Mouse (Mus musculus) splenic B cell, adult 2 months (primary cell): ENCODE measurements around the gene Csnk1d.

Experiments used
- DNase-seq: peaks from one replicate; pipeline ENCODE4 v3.0.0-alpha.2; 2011; ENCODE audit warnings: low read depth, low spot score
- H3K27me3 ChIP-seq: 2 replicates; pipeline ENCODE4 v1.6.1; 2012; ENCODE audit warnings: mild to moderate bottlenecking, low read length, moderate library complexity, mixed read lengths; ENCODE audit not compliant: control insufficient read depth, poor library complexity, insufficient read depth, severe bottlenecking
- H3K36me3 ChIP-seq: 2 replicates; pipeline ENCODE4 v1.6.1; 2012; ENCODE audit warnings: mild to moderate bottlenecking, low read length, moderate library complexity, mixed read lengths; ENCODE audit not compliant: control insufficient read depth, poor library complexity, insufficient read depth, severe bottlenecking

The Csnk1d gene

GRCm38 (mm10) chr11:120994741-120995140 is 3.6 kb upstream of the Csnk1d start:
- H3K36me3 ChIP-seq: no peaks in the 10 kb centered on the region
- H3K27me3 ChIP-seq: no peaks in the 10 kb centered on the region
- DNase-seq: no peak

DNA sequence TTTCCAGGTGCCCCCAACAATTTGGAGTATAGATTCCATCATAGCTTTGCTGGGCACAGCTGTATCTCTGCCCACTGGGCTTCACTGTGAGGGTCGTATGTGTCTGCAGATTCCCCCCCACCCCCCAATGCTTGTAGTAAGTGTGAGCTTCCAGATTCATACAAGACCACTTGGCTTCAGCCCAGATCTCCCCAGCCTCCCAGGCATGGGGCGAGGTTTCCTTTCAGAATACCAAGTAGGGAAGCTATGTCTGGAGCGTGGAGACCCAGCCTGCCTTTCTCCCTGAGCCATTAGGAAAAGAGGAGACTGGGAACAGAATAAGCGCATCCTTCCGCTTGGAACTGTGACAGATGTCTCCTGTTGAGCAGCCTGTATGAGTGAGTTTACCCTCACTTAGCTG is 2.5 kb upstream of the Csnk1d start:
- Histone ChIP-seq H3K27me3 (no peaks in the 10 kb centered on the region), H3K36me3 (no peaks in the 10 kb centered on the region)
- no peak for DNase-seq

GRCm38 (mm10) chr11:120993080-120993479 is 1.9 kb upstream of the Csnk1d start:
- DNase-seq: no peak
- H3K27me3 ChIP-seq: no peaks in the 10 kb centered on the region
- no peaks in the 10 kb centered on the region for H3K36me3 ChIP-seq

- no peak for DNase-seq
- Histone ChIP-seq H3K36me3 (no peaks in the 10 kb centered on the region), H3K27me3 (no peaks in the 10 kb centered on the region)
Observed at GRCm38 (mm10) chr11:120991791-120992190, 661 bp upstream of the Csnk1d start.

GRCm38 (mm10) chr11:120990126-120990781 is 876 bp downstream of the Csnk1d start:
- peak; percentile 61 for DNase-seq

DNA sequence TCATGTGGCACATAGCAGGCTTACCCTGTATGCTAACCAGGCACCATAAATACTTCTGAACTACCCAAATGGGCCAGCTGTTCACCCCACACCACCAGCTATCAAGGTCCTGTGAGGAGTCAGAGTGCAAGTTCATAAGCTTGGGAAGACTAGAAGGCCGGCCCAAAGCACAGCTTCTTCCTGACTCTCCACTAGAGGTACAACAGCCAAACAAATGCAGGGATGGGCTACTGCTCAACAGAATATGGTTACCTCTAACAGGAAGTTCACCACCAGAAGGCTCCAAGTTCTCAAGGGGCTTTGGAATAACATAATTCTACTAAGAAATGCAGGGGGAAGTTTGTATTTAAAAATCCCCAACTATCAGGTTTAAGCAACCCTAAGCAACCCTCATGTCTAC is 1.6 kb downstream of the Csnk1d start:
- no peaks in the 10 kb centered on the region for H3K27me3 ChIP-seq
- no peaks in the 10 kb centered on the region for H3K36me3 ChIP-seq
- DNase-seq: peak; percentile 15

More at GRCm38 (mm10) chr11:120990126-120990781, 876 bp downstream of the Csnk1d start:
- Histone ChIP-seq H3K36me3 (no peaks in the 10 kb centered on the region), H3K27me3 (no peaks in the 10 kb centered on the region)

DNA sequence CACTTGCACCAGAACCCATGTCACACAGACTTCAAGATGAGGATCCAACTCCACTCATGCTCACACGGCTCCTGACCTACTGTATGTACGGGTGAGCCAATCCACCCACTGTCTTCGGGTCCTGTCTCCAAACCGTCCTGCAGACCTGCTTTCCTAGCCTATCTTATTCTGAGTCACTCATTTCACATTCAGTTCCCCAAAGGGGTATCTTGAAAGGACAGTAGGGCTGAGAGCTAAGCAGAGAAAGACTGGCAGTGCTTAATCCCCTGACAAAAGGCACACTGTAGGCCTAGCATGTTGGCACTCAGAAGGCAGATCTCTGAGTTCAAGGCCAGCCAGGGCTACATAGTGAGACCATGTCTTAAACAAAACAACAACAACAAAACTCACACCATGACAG is 2.7 kb downstream of the Csnk1d start:
- Histone ChIP-seq H3K27me3 (no peaks in the 10 kb centered on the region), H3K36me3 (no peaks in the 10 kb centered on the region)
- no peak for DNase-seq

- H3K36me3 ChIP-seq: peaks cover under 1% of the 10 kb centered on the region; the same call in 1 of the 2 replicates
- no peaks in the 10 kb centered on the region for H3K27me3 ChIP-seq
- DNase-seq: no peak
Observed at GRCm38 (mm10) chr11:120987608-120988007, 3.5 kb downstream of the Csnk1d start.

DNA sequence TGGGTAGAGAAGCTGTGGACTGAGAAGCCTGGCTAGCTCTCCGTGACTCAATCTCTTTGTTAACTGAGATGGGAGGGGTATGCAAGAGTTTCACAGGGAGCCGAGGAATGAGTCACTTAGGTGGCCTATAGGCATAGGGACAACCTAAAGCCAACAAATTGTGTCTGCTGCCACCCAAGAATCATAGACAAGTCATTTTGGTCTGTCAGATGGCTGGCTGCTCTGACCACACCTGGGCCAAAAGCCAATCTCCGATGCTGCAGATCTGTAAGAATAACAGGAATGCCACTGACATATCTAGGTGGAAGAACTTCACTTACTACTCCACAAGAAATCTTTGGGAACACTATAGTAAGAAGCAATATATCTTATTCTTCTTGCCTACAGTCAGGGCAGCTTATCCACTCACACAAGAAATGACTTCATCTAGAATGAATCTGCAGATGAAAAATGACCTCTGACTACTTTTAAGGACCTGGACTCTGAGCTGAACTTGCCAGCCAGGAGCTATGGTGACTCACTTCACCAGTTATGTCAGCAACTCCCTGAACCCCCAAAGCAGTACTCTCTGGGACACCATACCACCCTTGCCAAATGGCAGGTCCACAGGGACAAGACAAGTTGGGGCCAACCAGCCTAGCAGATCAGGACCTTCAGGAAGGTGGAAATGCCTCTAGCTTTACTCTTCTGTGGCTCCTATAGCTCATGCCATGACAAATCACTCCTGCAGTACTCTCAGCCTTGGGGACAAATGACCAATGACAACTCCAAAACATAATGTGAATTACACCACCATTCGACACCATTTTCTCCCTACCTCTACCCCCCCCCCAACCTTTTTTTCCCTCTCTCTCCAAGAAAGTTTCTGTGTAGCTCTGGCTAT is 6.4 kb downstream of the Csnk1d start:
- peaks cover 8% of the 10 kb centered on the region for H3K36me3 ChIP-seq
- H3K27me3 ChIP-seq: no peaks in the 10 kb centered on the region
- no peak for DNase-seq

DNA sequence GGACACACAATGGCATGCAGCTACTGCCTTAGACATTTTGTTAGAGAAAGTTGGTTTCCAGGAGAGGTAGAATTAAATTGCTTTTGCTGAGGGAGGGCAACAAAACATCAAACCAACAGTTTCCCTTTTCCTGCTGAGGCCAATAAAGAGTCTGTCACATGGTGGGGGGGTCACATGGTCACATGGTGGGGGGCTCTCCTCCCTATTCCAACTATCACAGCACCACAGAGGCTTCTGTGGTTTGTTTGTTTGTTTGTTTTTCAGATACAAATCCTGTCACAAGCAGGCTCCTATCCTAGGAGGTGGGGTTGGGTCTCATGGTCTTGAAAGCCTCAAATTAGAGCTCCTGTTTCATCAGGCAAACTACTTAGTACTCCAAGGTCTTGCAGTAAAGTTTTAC is 8.7 kb downstream of the Csnk1d start:
- DNase-seq: no peak
- Histone ChIP-seq H3K36me3 (peaks cover 10% of the 10 kb centered on the region), H3K27me3 (no peaks in the 10 kb centered on the region)

GRCm38 (mm10) chr11:120981661-120982060 is 9.5 kb downstream of the Csnk1d start:
- DNase-seq: no peak
- Histone ChIP-seq H3K36me3 (peaks cover 10% of the 10 kb centered on the region), H3K27me3 (no peaks in the 10 kb centered on the region; the same call in 1 of the 2 replicates)

DNA sequence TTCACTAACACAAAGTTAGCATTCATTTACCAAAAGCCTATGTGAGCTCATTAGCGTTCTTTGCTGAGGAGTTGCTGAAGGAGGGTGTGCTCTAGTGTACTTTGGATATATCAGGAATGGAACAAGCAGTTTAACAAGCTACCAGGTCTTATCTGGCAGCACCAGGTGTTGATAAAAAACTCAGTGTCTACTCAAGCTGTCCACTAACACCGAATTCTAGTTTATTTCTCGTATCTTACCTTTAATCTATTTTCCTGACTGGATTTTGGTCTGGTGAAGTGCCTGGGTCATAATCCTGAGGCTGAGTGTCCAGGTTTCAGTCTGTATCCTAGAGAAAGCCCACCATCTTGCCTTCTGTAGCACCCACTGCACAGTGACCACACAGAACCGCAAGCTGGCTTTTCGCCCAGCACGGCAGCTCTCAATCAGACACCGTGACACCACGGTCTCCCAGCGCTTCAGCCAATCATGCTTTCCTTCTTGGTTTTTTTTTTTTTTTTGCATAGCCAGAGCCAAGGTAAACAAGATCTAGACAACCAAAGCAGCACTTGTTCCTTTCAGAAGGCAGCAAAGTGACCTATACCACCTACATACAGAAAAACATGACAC is 10.6 kb downstream of the Csnk1d start:
- DNase-seq: no peak
- Histone ChIP-seq H3K36me3 (peaks cover 10% of the 10 kb centered on the region), H3K27me3 (no peaks in the 10 kb centered on the region; the same call in 1 of the 2 replicates)

GRCm38 (mm10) chr11:120979711-120980426 is 11.3 kb downstream of the Csnk1d start:
- DNase-seq: no peak
- Histone ChIP-seq H3K27me3 (no peaks in the 10 kb centered on the region; the same call in 1 of the 2 replicates), H3K36me3 (peaks cover 10% of the 10 kb centered on the region)

GRCm38 (mm10) chr11:120973318-120973717 is 17.8 kb downstream of the Csnk1d start:
- H3K36me3 ChIP-seq: peaks cover 10% of the 10 kb centered on the region
- no peaks in the 10 kb centered on the region; the same call in 1 of the 2 replicates for H3K27me3 ChIP-seq
- no peak for DNase-seq
